Mouse (Mus musculus) hindbrain, postnatal 0 days (tissue): Measurements from ENCODE around the gene Kcnmb1. TPM values are rescaled to one million over a fixed set of nuclear protein-coding genes. Genes with fewer than 3 reads are reported as not detected.

ENCODE experiments used
- ATAC-seq: fragments of 200-750 bp; cut with Nextera tagmentation; 2 replicates; pipeline ENCODE4 v1.8.0; 2017; ENCODE audit warnings: mild to moderate bottlenecking, moderate TSS enrichment, moderate library complexity
- DNase-seq: peaks from one replicate; pipeline ENCODE4 v3.0.0-alpha.2; 2015; ENCODE audit warnings: low spot score
- H3K27ac ChIP-seq: fragments of 300-500 bp; sonication (generic); 2 replicates; pipeline ENCODE4 v1.5.1; 2014; ENCODE audit warnings: mild to moderate bottlenecking
- H3K27me3 ChIP-seq: fragments of 300-500 bp; sonication (generic); 2 replicates; pipeline ENCODE4 v1.6.1; 2014; ENCODE audit warnings: low read length, mixed read lengths; ENCODE audit not compliant: insufficient read depth
- H3K36me3 ChIP-seq: fragments of 300-500 bp; sonication (generic); 2 replicates; pipeline ENCODE4 v1.6.1; 2014; ENCODE audit warnings: low read length, mixed read lengths; ENCODE audit not compliant: insufficient read depth
- H3K4me1 ChIP-seq: fragments of 300-500 bp; sonication (generic); 2 replicates; pipeline ENCODE4 v1.6.1; 2014; ENCODE audit warnings: antibody characterized with exemption, low read length, mixed read lengths; ENCODE audit not compliant: insufficient read depth
- H3K4me2 ChIP-seq: fragments of 300-500 bp; sonication (generic); 2 replicates; pipeline ENCODE4 v1.6.1; 2014; ENCODE audit warnings: low read depth, mild to moderate bottlenecking, low read length, moderate library complexity, mixed read lengths
- H3K4me3 ChIP-seq: fragments of 300-500 bp; sonication (generic); 2 replicates; pipeline ENCODE4 v1.5.1; 2014; ENCODE audit warnings: low read length
- H3K9ac ChIP-seq: fragments of 300-500 bp; sonication (generic); replicated peaks from 2 replicates; pipeline ENCODE4 v1.6.1; 2014; ENCODE audit warnings: mild to moderate bottlenecking, low read length, moderate library complexity, mixed read lengths
- H3K9me3 ChIP-seq: fragments of 300-500 bp; sonication (generic); 2 replicates; pipeline ENCODE4 v1.6.1; 2016; ENCODE audit warnings: low read length, mixed read lengths
- CTCF ChIP-seq: IDR thresholded peaks from 2 replicates; pipeline ENCODE4 v1.5.1; 2016; ENCODE audit warnings: antibody characterized with exemption, control low read depth, low read depth
- WGBS: fragments of 180-500 bp; shearing (Covaris S2); extraction: QIAGEN DNeasy Blood & Tissue Kit; methylation state at CpG from one replicate; pipeline ENCODE4 v1.1.7; 2014; 5-methylcytosine and 5-hydroxymethylcytosine counted together
- polyA plus RNA-seq: library from polyadenylated mRNA; unstranded; fragments of >200 nt; fragmentation: Nextera tagmentation; extraction: Ambion mirVana; gene quantifications from 2 replicates; pipeline ENCODE4 v1.2.1, GENCODE M21; 2015
- total RNA-seq: library from RNA; depleted of rRNA; stranded (reverse); fragments of >200 nt; gene quantifications from 2 replicates; pipeline ENCODE4 v1.2.3, GENCODE M21; 2014

Gene Kcnmb1
- total and polyA plus RNA-seq, 2 experiments from 2014 or later = 0.08 to 0.26 TPM

DNA sequence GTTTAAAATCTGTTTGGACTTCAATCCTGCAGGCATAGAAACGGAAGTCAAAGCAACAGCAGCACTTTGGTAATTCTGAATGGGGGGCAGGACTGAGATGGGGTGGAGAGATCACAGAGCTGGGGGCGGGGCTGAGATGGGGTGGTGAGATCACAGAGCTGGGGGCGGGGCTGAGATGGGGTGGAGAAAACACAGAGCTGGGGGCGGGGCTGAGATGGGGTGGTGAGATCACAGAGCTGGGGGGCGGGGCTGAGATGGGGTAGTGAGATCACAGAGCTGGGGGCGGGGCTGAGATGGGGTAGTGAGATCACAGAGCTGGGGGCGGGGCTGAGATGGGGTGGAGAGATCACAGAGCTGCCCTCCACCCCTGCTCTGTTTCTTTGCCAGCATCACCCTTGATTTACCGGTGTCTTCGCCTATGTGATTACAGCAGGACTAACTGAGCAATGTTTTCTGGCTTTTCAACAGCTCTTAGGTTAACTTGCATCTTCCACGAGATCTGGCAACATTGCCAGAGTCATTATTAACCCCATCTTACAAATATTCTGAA, 30.9 kb upstream of the Kcnmb1 start:
- no peak overlapping the region for H3K4me3 ChIP-seq

DNA sequence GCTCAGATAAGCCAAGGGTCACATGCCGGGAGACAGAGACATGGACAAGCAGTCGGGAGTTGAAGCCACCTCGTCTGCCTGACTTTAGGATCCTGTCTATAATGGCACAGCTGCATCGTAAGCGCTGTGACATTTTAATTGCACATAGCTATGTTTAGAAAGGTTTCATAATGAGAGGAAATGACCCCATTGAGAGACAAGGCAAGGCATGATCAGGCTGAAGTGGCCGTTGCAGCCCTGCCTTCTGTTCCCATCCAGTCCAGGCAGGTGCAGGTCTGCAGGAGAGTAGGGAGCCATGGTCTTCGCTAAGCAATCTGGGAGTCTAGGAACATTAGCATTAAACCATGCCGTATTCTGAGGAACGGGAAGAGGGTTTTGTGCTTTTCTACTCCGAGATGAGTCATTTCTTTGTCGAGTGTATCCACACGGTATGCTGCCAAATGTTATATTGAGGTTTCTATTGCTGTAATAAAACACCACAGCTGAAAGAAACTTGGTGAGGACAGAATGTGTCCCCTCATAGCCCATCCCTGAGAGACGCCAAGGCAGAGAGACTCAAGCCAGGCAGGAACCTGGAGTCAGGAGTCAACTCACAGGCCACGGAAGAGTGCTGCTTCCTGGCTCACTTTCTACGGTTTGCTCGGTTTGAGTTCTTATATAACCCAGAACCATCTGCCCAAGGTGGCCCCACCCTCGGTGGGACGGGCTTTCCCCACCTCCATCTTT, 30.3 kb upstream of the Kcnmb1 start:
- 68% methylated on average over 18 of the region's 18 CpGs for WGBS
- 0 out of 2 replicates have a peak, but pooled peaks cover 2% of the 10 kb centered on the region for H3K4me1 ChIP-seq
- ATAC-seq (no peak), DNase-seq (no peak)
- no peaks in the 10 kb centered on the region for H3K27me3 ChIP-seq
- no peak overlapping the region for H3K4me3 ChIP-seq
- no peaks in the 10 kb centered on the region for H3K9me3 ChIP-seq
- TF ChIP-seq CTCF = no peak
- H3K27ac ChIP-seq = no peak overlapping the region
- H3K36me3 ChIP-seq = no peaks in the 10 kb centered on the region
- no peak overlapping the region for H3K4me2 ChIP-seq
- H3K9ac ChIP-seq = no peak overlapping the region

More for the DNA sequence above, 30.9 kb upstream of the Kcnmb1 start:
- Histone ChIP-seq H3K4me2 (no peak overlapping the region), H3K36me3 (no peaks in the 10 kb centered on the region), H3K27ac (no peak overlapping the region), H3K27me3 (no peaks in the 10 kb centered on the region), H3K4me1 (peaks cover 4% of the 10 kb centered on the region; the same call in 1 of the 2 replicates), H3K9ac (no peak overlapping the region), H3K9me3 (no peaks in the 10 kb centered on the region)
- WGBS = 21% methylated on average over 10 of the region's 10 CpGs
- no peak for TF ChIP-seq CTCF
- DNase-seq = no peak
- no peak for ATAC-seq

DNA sequence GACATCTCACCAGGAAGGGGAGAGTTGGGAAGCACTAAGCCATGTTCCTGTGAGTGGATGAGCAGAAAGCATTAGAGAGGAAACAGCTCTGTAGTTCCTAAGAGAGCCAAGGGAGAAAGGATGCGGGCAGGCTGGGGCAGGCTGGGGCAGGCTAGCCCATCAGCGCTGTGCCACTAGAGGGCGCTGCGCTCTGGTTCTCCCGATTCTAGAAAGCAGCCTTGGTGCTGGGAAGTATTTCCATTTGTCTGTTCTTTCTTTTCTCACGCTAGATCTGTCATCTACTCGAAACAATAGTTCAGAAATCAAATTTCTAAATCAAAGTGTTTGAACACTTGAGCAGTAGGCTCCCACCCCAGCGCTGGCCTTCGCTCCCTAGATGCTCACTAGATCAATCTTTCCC, 28.5 kb upstream of the Kcnmb1 start:
- H3K4me1 ChIP-seq = no peaks in the 10 kb centered on the region
- no peaks in the 10 kb centered on the region for H3K9me3 ChIP-seq
- H3K4me3 ChIP-seq = no peak overlapping the region
- DNase-seq (no peak), ATAC-seq (no peak)
- 65% methylated on average over 9 of the region's 9 CpGs for WGBS
- no peaks in the 10 kb centered on the region for H3K27me3 ChIP-seq
- no peaks in the 10 kb centered on the region for H3K36me3 ChIP-seq
- peak; percentile 42 for TF ChIP-seq CTCF
- H3K27ac ChIP-seq = no peak overlapping the region
- H3K9ac ChIP-seq = no peak overlapping the region
- no peak overlapping the region for H3K4me2 ChIP-seq

DNA sequence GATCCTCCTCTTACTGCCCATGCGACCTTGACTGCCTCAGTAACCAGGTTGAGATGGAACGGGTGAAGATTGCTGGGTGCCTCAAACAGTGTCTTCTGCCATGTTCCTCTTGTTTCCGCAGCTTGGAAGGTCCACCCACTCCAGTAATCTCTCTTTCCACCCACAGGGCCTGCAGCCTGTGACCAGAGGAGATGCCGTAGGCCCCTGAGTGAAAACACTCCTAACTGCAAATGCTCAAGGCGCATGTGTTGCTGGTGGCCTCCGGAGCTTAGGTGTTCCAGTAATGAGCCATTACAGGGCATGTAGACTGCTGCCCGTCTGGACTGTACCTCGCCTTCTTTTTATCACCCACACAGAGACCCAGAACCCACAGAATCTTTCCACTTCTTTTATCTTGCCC, 25.2 kb upstream of the Kcnmb1 start:
- Histone ChIP-seq H3K4me3 (no peak overlapping the region), H3K9me3 (no peaks in the 10 kb centered on the region), H3K36me3 (no peaks in the 10 kb centered on the region), H3K27me3 (no peaks in the 10 kb centered on the region), H3K27ac (no peak overlapping the region), H3K9ac (no peak overlapping the region), H3K4me1 (no peaks in the 10 kb centered on the region), H3K4me2 (no peak overlapping the region)
- ATAC-seq (no peak), DNase-seq (no peak)
- WGBS = 88% methylated on average over 8 of the region's 8 CpGs
- TF ChIP-seq CTCF = no peak

DNA sequence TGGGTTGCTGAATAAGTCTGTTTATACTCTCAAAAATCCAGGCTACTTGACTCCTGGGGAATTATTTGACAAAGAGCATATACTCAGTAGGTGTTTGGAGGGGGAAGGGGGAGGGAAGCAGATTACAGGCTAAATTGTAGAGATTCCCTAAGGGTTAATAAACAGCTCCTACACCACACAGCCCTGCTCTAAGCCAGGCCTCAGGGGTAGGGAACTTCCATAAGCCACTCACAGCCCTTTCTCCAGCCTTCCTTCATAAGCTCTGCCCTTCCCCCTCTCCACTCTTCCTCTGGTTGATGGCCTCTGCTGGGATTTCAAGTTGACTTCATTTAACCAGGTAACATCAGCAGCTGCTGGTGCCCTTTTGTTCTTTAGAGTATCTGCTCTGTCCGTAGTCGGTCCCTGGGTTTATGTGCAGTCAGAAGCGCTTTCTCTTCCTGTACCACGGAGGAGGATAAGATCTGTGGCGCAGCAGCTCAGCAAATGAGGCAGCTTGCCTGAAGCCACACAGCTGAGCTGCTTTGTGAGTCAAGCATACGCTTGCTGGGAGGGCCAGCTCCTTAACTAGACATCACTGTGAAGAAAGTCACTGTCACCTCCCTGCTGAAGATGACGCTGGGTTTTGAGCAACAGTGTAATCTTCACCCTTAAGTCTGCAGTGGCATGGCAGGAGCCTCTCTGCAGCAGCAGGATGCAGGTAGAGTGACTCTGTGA, 24.1 kb upstream of the Kcnmb1 start:
- Histone ChIP-seq H3K4me1 (no peaks in the 10 kb centered on the region), H3K9ac (no peak overlapping the region), H3K36me3 (no peaks in the 10 kb centered on the region), H3K4me2 (no peak overlapping the region), H3K4me3 (no peak overlapping the region), H3K27me3 (no peaks in the 10 kb centered on the region), H3K27ac (no peak overlapping the region), H3K9me3 (no peaks in the 10 kb centered on the region)
- ATAC-seq = no peak
- no peak for TF ChIP-seq CTCF
- whole genome bisulfite sequencing = 55% methylated on average over 7 of the region's 7 CpGs
- no peak for DNase-seq

DNA sequence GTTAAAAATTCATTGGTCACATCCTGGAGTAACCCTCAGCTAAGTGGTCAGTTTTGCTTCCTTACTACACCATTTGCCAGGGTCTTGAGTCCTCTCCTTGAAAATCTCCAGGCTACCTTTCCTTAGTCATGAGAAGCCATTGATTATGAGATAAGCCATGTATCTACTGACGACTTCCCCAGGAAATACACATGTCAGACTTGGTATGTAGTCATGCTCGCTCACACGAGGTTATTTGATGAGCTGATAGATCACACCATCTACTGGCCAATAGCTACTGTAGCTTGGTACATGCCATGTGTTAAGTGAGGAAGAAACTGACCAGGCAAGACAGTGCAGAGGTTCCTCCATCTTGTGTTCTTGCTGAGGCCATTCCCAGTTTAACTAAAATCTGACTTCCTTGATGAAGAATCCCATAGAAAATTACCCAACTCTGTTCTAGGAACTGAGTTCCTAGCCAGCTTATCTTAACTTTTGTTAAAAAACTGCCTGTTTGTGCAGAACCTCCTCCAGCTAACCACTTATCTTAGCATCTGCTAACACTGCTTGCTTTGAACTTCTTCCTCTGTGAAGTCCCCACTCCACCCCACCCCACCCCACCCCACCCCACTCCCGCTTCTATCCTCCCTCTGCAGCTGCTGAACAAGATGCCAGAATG, 23.2 kb upstream of the Kcnmb1 start:
- Histone ChIP-seq H3K27me3 (no peaks in the 10 kb centered on the region), H3K27ac (no peak overlapping the region), H3K36me3 (no peaks in the 10 kb centered on the region), H3K4me2 (no peak overlapping the region), H3K4me1 (no peaks in the 10 kb centered on the region), H3K9me3 (no peaks in the 10 kb centered on the region), H3K4me3 (no peak overlapping the region), H3K9ac (no peak overlapping the region)
- TF ChIP-seq CTCF = no peak
- WGBS = 87% methylated on average over 4 of the region's 4 CpGs
- DNase-seq (no peak), ATAC-seq (no peak)
